Mouse (Mus musculus): ENCODE data around the gene Bckdk.
"Not testable (repeated sequence)": the region's sequence is repeated elsewhere in the genome, so short reads cannot be mapped to it uniquely, and the experiment has no call there.

Bckdk gene

DNA sequence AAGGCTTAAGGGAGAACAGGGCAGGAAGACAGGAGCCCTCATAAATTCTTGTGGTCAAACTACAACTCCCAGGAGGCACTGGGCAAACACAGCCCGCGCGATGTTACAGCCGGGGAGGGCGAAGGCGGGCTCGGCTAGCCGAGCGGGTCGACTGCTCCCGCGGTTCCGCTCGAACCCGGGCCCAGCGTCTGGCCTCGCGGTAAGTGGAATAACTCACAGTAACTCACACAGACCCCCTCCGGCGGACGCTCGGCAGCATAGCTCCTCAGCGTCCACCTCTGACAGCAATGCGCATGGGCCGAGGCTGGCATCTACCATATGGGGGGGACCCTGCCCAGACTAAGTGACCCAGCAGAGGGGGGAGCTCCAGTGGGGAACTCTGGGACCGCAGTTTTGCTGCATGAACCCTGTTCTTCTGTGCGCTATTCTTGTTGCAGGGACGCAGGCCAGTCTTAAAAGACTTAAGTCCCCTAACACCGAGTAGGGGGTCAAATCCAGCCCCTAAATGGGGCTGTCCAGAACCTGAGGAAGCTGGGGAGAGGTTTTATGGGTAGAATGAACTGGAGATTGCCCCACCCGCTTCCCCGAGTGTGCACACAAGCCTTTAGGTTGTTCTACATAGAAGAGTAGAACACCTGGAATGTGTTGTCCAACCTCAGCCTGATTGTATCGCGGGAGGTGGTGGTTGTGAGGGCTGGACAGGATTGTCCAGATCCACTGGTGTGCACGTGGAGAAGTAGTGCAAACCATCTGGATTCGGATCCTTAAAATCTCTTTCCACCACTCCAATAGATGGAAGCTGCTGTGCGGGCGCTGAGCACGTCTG is at the start of gene Bckdk:
TSS of gene Bckdk (plus strand) at position 112 of the 826 bp plus-strand sequence.
- DNase-seq: peak; percentile 86

DNA sequence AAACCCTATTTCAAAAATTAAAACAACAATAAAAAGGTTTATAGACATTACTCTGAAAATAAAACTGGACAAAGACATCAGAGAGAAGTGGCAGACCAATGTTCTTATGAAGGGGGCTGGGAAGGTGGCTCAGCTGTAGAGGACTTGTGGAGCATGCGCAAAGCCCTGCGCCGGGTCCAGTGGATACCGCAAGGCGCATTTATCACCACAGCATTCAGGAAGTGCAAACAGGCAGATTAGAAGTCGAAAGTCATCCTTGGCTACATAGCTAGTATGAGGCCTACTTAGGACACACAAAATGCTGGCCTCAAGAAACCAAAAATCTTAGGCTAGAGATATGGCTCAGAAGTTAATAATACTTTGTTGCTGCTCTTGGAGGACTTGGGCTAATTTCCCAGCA is 45.6 kb upstream of the Bckdk start:
- no peak for DNase-seq

DNA sequence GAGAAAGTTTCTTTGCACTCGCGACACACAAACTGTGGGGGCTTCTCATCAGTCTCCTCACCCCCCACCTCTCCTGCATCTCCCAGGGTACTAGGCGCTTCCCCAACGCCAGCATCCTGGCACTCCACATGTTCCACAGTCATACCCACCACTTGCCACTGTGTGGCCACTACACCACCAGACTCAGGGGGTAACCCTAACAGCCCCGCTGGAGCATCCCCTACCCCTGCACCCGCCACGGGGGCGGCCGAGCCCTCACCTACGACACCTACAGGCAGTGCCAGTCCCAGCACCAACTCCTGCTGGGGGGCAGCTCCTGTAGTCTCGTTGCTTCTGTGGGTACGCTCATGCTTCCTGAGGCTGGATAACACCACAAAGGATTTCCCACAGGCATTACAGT is 37.4 kb upstream of the Bckdk start:
- no peak for DNase-seq

DNA sequence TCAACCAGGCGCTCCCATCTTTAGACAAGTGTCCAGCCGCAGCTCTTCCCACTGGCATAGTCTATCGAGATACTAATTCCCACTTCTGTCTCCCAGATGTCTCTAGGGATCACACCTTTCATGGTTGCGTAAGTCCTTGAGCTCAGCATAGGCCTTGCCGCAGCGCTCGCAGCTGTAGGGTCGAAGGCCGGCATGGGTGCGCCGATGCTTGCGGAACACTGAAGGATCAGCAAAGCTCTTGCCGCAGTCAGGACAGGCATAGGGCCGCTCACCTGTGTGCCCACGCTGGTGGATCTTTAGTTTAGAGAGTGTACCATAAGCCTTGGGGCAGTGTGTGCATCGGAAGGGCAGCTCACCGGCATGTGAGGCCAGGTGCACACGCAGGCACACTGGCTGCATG is 36.2 kb upstream of the Bckdk start:
- no peak for DNase-seq

DNA sequence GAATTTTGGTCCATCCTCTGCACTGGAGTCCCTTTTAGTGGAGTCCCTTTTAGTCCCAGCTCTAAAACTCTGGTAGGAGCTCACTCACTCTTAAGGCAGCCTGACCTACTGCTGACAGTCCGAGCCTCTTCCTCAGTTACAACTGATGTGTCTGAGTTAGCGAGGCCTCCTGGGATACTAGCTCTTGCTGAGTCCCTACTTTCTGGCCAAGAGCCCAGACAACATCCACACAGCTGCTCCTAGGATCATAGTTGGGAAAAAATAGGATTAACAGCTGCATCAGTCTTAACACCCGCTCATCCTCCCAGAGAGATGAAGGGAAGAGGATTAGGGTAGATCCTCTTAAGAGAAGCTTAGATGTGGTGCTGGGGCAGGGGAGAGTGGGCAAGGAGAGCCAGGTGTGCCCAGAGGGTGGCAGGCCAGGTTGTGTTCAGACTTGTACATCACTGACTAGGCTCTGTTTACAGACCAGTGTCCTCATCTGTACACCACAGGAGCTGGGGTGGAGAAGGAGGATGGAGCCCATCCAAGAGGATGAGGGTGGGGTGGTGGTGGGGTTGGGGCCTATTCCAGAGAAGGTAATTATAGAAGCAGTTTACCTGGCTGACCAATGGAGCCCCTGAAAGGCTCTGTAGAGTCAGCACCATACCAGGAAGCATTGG is 34.6 kb upstream of the Bckdk start:
- peak; percentile 90 for DNase-seq

DNA sequence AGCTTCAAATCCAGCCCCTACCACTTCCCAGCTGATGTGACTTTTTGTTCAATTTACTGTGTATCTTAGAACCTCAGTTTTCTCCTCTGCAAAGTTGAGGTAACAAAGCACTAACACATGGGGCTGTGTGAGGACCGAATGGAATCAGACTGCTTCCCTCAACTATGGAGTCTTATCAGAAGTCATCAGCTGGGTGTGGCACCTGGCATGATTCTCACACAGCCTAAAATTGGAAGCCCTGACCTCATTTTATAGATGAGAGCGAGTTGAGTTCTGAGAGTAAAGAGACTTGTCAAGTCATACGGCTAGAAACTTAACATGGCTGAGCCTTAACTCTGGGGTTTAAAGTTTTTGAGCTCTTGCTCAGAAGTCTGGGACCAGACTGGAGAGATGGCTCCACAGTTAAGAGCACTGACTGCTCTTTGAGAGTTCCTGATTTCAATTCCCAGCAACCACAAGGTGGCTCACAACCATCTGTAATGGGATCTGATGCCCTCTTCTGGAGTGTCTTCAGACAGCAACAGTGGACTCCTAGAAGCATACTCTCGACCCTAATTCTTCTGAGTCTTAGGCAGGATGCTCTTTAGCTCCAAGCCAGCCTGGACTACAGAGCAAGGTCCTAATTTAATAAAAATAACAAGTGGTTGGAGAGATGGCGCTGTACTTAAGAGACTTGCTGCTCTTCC is 33.6 kb upstream of the Bckdk start:
- peak; percentile 15 for DNase-seq

DNA sequence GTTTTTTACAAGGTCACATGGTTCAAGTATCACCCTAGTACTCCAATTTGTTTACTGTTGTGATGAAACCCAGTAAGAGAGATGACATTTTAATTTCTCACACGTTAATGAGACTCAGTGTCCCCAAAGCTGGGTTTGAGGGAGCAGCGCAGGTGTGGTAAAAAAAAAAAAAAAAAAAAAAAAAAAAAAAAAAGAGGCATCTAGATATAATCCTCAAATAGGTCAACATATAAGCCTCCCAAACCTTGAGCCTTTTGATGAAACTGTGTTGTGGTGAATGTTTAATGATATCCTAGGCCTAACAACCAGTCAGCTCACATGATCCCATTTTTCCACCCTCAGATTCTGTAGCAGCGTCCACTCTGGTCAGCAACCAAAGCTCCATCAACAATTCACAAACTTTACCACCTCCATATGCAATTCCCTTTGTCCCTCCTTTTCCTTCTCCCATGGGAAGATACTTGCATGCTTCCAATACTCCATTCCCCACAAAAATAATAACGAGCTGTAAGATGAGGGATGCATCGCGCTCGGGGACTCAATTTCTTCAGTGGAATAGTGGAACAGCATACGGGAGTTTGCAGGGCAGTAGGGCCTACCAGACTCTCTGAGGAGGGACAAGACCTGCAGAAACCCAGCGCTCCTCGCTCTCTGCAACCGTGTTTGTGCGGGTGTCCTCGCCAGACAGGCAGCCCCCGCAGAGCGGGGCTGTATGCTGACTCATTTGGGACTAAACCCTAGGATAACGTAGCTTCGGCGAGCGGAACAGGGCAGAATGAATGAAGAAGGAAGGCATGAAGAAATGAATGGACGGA is 28.9 kb upstream of the Bckdk start:
- DNase-seq: no peak

DNA sequence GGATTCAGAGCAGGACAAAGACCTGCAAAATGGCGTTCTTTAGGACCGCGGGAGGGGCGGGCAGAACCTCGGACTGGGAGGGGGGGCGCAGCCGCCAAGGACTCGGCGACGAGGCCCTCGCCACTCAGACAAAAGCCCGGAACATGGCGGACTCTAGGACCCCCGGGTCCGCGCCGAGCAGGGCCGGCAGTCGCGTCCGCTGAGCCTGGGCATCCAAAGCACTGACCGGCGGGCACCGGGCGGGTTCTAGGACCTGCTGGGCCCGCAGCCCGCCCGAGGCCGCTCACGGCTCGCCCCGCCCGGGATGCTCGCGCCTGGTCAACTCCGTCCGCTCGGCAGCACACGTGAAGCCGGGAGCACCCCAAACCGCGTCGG is 28.3 kb upstream of the Bckdk start:
- DNase-seq: peak; percentile 99

DNA sequence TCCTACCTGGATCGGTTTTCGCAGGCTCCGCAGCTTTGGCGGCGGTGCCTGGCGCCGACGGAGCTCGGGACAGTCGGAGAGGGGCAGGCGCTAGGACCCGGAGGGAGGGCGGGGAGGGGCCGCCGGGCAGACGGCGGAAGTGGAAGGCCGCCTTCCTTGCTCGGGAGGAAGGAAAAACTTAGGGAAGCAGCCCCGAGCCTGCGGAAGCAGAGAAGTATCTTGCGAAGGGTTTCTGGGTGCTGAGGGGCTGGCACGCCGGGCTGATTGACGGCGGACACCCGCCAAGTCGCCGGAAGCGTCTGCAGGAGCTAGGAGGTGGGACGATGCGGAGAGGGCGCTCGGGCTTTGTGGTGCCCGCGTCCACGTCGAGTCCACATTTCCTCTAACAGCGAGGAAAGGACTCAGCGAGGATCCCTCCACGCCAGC is 27.8 kb upstream of the Bckdk start, which contains the start of gene Zfp646:
TSS of gene Zfp646 (plus strand) at position 181 of the 426 bp plus-strand sequence.
- DNase-seq: peak; percentile 95

DNA sequence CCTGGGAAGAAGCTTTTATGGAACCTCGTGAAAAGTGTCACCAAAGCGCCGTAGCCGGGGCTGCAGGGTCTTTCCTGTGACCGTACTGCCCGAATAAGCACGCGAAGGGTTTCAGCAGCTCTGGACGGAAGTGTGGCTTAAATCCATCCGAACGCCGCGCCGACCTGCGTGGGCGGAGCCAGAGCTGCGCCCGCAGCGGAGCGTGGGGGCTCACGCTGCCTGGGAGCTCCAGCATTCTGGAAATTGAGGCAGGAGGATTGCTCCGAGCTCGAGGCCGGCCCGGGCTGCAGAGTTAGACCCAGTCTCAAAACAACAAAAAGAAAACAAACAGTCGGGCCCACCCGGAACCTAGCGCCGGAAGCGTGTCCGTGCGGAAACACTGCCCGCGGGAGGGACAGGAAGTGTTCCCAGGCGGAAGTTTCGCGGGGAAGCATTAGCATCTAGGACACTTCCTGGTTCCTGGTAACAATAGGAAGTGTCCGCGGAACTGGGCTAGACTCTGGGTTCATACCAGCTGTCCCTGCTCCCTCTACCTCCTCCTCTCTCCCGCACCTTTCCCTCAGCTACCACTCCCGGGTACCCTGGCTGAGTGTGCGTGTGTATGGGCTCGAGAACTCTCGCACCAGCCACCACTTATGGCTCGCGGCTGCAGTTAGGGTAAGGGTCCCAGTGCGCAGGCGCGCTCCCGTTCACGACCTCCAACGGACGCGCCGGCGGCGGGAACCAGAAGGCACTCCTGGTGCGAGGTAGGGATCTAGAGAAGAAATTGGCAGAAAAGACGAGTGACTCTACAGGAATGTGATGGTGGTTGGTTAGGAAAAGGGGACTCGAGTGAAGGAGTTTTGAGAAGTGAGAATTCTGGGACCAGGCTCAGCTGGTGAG is 27.2 kb upstream of the Bckdk start, which contains the start of gene Zfp668:
TSS of gene Zfp668 (minus strand) at position 362 of the 882 bp plus-strand sequence.
- peak; percentile 98 for DNase-seq

DNA sequence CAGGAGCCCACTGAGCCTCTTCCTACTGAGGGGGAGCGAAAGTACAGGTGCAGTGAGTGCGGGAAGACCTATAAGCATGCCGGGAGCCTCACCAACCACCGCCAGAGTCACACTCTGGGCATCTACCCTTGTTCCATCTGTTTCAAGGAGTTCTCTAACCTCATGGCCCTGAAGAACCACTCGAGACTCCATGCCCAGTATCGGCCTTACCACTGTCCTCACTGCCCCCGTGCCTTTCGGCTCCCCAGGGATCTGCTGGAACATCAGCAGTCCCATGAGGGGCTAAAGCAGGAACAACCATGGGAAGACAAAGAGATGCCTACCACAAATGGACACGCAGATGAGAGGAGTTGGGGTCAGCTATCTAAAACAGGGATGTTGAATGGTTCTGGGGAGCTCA is 24.6 kb upstream of the Bckdk start:
- DNase-seq: no peak

DNA sequence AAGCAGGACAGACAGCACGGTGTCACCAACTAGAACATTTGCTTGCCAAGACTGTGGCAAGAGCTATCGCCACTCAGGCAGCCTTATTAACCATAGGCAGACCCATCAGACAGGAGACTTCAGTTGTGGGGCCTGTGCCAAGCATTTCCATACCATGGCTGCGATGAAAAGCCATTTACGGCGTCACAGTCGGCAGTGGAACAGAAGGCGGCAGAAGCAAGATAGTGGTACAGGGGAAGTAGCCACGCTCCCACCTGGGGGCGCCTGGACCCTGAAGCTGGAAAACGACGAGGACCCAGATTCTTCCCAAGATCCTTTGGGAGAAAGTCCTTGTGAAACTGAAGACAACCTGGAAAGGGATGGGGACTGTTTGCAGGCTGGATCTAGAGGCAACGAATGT is 23.5 kb upstream of the Bckdk start:
- DNase-seq: no peak

DNA sequence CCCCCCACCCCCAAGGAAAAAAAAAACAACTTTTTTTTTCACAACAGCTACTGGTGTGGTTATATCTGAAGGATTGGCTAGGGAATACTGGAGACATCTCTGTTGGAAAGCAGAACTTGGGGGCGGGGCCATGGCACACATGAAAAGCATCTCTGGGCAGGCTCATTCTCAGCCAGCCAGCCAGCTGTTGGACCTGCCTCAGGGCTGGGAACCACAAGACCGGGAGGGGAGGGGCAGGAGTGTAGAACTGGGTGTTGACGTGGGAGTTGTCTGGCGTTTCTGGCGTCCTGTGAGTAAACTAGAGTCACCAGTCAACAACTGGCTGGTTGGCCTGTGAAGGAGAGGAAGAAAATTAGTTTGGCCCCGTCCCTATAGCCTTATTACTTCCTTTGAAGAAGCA is 17.9 kb upstream of the Bckdk start:
- DNase-seq: no peak

DNA sequence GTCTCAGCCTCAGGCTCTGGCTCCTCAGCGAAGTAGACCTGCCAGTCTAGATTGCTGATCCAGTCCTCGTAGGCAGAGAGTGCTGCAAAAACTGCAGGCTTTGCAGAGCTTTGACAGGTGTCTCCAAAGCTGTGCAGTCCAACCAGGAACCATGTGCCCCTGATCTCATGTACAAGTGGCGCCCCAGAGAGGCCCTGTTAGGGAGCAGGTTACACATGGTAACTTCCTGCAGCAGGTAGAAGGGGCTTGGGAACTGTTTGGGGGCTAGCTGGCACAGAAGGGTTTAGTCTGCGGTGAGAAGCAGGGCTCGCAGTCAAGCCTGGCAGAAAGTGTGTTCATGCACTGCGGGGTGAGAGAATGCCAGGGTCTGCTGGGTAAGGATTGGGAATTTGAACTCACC is 17.3 kb upstream of the Bckdk start:
- no peak for DNase-seq

DNA sequence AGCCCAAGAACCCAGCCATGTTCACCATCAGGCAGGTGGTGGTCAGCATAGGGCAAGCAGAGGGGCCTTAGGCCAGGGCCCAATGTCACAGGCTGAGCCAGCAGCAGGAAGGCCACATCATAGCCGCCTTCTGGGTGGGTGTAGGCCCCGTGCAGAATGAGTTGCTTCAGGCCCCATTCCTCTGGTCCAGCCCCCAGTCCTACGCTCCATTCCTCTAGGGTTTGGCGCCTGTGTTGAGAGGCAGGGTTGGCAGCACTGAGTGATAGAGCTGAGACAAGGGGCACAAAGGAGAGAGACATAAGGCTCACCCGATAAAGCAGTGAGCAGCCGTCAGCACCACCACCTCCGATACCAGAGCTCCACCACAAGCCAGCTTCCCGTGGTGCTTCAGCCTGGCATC is 16.7 kb upstream of the Bckdk start:
- no peak for DNase-seq

DNA sequence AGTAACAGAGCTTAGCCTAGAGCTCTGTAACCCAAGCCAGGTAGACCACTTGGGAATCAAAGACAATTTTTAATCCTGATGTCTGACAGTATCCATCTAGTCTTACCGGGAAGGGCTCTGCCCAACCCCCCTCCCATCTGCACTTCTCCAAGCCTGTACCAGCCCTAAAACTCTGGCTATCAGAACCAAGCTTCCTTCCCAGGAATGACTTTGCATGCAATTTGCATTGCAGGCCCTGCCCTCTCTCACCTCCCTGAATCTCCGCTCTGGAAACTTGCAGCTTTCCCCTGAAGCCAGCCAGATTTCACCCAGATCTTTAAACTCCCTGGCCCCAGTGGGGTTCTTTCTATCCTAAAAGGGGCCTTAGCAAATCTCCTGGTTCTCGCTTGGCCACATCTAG is 16.1 kb upstream of the Bckdk start:
- DNase-seq: no peak

DNA sequence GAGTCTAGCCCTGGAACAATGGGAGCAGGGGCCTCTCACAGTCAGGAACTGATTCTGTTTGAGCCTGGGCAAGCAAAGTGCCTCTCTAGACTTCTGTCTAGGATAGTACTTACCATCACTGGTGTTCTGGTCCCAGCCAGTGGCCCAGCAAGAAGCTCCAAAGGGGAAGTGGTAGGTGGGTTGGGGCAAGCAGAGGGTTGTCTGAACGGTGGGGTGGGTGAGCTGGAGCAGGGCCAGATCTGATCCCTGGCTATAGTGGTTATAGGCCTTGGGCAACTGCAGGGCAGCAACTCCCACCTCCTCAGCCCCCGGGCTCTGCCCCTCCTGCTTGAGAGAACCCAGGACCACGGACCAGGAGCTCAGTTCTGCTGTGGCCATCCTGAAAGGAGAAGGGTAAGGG is 15.1 kb upstream of the Bckdk start:
- DNase-seq: no peak

DNA sequence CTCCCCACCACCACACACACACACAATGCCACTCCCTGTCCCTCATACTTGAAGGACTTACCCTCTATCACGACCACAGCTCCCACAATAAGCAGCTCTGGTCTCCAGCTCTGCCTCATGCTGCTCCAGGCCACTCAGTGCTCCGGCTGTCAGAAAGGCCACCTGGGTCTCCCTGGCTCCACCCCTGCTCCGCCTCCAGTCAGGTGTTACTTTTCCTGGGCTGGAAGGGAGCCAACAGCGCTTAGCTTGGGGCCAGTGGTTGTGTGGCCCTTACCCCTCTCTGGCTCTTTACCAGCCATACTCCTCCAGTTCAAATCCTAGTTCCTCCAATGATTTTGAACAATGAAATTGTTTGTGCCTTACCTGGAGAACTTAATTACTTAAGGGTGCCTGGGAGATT is 13.1 kb upstream of the Bckdk start, which contains the start of gene Prss53:
TSS of gene Prss53 (minus strand) at position 173 of the 400 bp plus-strand sequence.
- no peak for DNase-seq

DNA sequence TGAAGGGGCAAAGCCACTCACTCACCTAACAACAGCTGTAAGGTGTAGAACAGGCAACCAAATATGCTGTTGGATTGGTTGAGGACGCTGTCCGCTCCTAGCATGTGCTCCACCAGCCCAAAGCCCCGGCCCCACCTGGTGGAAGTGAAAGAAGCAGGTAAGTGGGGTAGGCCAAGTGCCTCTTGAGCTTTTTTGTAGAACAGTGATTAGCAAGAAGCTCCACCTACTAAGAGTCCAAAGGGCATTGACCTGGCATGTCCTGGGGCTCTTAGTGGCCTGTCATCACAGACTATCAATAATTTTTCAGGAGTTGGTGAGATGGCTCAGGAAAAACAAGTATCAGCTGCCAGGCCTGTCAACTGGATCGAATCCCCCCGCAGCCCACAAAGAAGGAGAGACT is 9.4 kb upstream of the Bckdk start:
- DNase-seq: no peak

DNA sequence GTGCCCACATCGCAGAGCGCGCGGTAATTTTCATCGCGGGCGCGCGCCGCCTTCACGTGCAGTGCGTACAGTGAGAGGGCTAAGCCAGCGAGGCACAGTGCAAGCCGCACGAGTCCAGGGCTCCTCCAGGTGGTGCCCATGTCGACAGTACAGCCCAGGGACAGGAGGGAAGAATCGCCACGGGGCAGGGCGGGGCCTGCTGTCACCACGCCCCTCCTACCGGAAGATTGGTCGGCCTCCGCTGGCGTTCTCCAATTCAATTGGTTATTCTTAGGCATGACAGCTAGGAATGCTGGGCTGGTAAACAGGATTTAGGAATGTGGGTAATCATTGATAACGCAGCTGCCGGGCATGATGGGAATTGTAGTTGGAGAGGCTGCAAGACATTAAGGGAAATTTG is 8.4 kb upstream of the Bckdk start, which contains the start of the genes Gm21974 and Vkorc1:
TSS of gene Gm21974 (minus strand) at position 13 of the 400 bp plus-strand sequence.
TSS of gene Vkorc1 (minus strand) at position 176 of the 400 bp plus-strand sequence.
- DNase-seq: peak; percentile 97

DNA sequence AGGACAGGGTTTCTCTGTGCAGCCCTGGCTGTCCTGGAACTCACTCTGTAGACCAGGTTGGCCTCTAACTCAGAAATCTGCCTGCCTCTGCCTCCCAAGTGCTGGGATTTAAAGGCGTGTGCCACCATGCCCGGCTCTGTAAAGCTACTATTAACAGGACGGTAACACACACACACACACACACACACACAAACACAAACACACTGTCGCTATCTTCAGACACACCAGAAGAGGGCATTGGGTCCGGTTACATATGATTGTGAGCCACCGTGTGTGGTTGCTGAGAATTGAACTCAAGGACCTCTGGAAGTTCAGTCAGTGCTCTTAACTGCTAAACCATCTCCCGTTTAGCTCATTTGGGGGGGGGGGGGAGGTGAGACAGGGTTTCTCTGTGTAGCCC is 8.0 kb upstream of the Bckdk start:
- DNase-seq: not testable (repeated sequence)
